Mouse (Mus musculus): Measurements from ENCODE around the gene Ddx18. TPM values are rescaled to one million over a fixed set of nuclear protein-coding genes. Genes with fewer than 3 reads are reported as not detected.

The Ddx18 gene
- total RNA-seq (2021), result 10 to 100 TPM; 45.3 to 48.2 TPM
- long read RNA-seq, experiment 1, transcript Ddx18-201 (13 exons, 2,258 nt), result major isoform, 32 of 35 reads
- long read RNA-seq, experiment 1, partial matches to known transcripts, result 3 of 35 reads
- long read RNA-seq, experiment 1, other reads (novel, unspliced or antisense), result 0 of 35 reads
- long read RNA-seq, experiment 2, transcript Ddx18-201 (13 exons, 2,258 nt), result major isoform, 54 of 62 reads
- long read RNA-seq, experiment 2, partial matches to known transcripts, result 4 of 62 reads
- long read RNA-seq, experiment 2, other reads (novel, unspliced or antisense), result 4 of 62 reads

DNA sequence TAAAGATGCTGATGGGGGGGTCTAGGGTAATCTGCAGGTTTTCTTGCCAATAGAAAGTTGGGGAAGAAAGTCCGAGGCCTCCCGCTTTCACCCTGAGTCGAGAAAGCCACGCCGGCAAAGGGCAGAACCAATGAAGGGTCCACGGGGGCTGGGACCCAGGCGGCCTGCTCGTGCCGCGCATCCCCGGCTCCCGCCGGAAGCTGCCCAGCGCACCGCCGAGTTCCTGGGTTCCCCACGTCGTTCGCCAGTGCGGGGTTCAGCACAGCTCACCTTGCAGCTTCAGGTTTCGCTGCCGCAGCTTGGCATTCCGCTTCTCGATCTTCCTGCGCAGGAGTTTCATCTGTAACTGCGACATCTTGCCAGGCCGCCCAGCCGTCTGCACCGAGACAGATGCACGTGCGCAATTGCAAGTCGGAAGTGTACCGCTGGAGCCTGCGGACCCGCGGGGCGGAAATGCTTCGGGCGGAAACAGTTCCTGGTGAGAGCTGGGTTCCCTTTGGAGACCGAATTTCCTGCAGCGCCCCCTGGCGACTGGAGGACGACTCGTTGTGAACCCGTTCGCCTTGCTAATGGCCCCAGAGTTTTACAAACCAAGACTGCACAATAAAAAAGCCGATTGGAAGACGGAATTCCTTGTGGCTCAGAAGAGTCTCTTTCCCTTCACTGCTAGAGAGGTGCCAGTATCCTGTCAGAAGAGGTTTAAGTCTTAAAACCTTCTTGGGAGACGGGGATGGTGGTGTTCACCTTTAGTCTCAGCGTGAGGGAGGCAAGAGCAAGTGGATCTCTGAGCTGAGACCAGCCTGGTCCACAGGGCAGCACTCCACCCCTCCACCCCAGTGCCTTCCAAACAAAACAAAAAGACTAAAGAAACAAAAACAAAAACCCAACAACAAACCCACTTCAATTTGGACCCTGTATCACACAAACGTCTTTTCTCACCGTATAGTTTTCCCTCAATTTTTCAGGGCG, at the start of gene Ddx18:
Ddx18 (minus strand) TSS at position 469 of the 969 bp plus-strand sequence.
- peak; percentile 99 for DNase-seq (ENCODE audit: low spot score in 2 of 2)

DNA sequence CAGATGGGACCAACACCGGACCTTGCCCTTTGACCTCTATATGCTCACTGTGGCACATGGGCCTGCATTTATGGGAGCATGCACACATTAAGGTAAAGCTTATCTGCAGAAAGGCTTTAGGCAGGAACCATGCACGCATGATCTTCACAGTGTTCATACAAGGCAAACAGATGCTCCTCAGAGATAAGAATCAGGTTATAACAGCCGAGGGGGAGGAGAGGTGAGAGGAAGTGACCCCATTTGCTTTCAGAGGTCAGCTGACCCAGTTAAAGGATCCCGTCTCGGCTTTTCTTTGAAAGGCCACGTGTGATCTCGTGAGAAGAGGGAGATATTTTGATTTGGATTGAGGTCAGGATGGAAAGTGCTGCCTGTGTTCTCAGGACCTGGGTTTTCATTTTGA, 40.2 kb upstream of the Ddx18 start:
- no peak for DNase-seq (ENCODE audit: low spot score in 2 of 2)

DNA sequence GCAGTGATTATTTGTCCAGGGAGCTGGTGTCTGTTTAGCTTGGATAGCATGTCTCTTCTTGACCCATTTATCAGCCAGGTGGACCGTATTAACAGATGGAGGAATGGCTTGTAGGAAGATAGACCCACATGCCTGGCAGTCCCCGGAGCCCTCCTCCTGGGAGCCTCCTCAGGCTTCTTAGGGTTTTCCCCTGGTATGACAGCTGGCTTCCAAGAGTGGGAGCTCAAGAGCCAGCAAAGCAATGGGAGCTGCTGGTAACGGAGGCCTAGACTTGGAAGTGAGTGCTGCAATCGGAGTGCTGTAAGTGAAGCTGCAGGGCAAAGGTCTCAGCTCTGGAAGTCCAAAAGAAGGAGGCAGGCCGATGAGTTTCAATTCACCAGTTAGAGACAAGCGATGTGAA, 37.3 kb upstream of the Ddx18 start:
- DNase-seq (ENCODE audit: low spot score in 2 of 2), result no peak

DNA sequence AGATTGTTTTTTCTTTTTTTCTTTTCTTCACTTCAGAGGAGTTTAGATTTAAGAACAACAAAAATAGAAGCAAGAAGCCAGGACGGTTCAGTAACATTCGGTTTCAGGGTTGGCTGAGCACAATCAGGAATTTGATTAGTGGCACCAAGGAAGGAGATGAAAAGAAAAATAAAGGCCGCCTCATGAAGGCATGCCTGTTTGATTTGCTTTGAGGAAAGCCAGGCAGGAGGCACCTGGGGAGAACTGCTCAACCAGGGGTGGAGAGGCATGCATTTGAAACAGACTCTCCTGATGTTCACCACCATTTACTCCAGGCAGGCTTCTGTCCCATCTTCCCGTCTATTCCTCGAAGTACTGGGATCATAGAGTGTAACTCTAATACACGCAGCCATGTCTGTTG, 34.1 kb upstream of the Ddx18 start:
- no peak for DNase-seq (ENCODE audit: low spot score in 2 of 2)

DNA sequence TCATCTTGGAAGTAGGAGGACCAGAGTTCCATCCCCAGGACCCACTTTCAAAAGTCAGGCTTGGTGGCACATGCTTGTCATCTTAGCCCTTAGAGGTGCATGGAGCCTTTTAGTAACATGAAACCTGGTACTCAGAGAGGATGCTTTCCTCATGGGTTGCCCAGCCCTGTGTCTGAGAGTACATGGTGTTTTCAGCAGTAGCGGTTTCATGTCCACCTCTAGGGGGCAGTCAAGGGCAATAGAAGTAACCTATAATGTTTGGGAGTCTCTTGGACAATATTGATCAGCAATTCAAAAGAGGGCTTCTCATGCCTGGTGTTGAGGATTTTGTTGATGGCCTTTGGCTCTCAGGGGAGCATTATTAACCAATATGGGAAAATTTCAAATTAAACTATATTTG, 33.3 kb upstream of the Ddx18 start:
- no peak for DNase-seq (ENCODE audit: low spot score in 2 of 2)

DNA sequence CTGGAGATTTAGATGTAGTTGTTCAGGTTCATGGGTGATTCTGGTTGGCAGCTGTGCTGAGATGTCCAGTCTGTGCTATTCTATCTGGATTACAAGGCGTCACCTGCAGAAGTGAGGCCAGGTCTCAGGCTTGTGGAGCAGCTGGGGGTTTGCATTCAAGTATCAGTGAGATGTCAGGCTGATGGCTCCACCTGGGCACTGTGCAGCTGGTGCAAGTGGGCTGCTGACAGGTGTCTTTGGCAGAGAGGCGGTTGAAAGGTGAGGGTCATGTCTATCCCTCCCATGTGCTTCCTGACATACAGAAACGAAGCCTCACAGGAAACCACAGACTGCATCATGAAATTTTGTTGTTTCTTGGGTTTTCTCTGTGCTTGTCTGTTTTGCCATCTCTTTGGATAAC, 30.6 kb upstream of the Ddx18 start:
- no peak for DNase-seq (ENCODE audit: low spot score in 2 of 2)

DNA sequence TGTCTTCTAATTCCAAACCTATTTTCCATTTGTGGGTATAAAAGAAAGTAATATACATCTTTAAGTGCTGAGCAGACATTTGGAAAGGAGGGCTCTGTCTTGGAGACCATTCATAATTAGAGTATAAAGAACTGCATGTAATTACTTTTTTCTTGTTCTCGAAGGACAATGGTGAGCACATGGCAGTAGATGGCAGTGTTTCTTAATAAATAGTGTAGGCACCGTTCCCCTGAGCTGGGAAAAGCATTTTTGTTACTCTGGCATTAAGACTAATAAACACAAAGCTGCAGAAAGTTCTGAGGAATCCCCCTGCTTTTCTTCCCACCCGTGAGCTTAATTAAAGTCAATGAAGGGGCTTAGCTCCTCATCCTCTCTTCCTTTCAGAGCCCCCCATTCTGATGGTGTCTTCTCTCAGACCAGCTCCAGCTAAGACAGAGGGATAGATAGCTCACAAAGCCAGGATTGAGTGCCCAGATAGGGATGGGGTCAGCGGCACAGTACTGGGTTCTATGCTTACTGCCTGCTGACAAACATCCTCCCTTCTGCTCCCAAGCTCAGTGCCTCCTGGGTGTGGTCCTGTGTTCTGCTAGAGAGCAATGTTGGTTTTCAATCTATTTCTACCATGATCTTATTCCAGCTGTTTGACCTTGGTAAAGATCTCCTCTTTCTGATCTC, 29.3 kb upstream of the Ddx18 start:
- DNase-seq (ENCODE audit: low spot score in 2 of 2), result no peak

DNA sequence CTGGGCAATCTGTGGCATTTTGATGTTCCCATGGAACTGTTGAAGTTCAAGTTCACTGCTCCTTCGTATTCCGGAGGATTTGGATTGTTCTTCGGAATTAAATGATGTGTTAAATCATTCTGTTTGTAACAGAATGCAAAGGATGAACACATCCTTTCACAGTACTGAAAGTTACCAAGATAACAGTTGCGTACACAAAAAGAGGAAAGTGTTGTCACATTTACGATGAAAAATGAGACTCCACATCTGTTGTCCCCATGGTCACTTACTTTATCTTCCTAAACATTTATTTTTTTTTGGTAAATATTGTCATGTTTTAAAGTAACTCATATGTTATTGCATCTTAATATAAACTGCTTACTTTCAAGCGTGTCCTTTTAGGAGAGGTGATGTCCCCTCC, 17.0 kb upstream of the Ddx18 start:
- no peak for DNase-seq (ENCODE audit: low spot score in 2 of 2)

DNA sequence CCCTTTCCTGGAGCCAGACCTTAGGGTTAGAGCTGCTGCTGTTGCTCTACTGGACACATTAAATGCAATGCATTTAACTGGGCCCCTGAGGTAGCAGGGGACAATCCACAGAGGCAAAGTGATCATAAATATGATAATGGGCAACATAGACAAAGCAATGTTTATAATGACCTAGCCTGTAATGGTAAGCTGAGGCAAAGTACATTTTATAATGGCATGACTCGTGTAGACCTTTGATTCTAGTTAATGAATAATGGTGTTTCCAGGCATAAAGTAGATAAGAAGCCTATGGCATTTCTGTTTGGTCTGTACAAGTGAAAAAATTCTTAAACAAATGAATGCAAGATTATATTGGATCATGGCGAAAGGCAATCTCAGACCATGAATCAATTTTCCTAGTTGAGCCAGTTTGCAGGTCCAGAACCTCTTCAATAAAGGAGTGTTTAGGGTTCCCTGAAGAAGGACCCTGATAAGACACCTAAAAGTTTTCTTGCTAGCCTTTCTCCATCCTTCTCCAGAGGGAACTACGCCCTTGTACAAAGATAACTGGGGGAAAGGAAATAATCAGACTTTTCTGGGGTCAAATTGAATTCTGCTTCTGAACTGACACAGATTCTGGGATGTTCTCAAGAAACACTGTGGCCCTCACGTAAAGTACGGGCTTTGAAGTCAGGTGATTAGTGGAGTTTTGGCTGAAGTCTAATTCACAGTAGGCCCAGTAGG, 13.5 kb upstream of the Ddx18 start:
- DNase-seq (ENCODE audit: low spot score in 2 of 2), result no peak

DNA sequence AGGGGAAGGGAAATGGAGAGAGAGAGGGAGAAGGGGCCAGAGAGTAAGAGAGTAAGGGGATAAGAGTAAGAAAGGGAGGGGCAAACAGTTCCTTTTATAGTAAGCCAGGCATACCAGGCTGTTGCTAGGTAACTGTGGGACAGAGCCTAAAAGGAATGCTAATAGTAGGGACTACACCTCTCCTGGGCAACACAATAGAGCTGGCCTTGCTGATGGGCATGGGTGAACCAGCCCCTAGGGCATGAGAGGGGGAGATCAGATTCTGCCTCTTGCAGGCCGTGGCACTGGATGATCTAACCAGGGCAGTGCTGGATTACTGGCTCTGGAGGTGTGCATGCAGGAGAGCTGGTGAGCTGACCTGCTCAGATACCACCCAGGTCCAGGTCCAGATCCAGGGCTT, 9.7 kb upstream of the Ddx18 start:
- DNase-seq (ENCODE audit: low spot score in 2 of 2), result no peak

DNA sequence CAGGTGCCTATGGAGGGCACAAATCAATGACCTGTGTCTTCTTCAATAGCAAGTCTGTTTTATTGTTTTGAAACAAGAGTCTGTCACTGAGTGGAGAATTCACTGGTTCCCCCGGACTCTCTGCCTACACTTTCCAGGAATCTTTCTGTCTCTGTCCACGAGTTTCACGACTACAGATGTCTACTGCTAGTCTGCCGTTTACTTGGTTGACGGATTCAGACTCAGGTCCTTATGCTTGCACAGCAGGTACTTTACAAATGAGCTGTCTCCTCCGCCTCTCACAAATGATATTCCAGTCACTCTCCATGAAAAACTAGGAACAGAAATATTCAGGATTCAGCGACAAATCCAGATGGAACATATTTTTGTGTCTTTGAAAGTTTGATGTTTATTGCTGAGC, 2.7 kb upstream of the Ddx18 start:
- DNase-seq (ENCODE audit: low spot score in 2 of 2), result no peak

DNA sequence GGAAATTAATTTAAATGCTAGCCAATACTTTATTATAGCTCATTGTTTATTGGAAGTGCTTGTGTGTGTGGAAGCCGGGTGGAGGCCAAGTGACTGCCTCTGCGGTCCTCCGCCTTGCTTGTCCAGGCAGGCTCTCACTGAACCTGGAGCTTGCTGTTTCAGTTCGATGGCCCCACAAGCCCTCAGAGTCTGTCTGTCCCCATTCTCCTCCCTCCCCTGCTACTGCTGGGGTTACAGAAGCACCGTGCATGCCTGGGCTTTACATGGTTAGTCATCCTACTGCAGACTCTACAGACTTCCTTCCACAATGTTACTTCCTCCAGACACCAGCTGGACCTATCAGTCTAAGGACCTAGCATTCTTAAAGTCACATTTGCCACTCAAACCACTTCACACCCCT, 9.9 kb downstream of the Ddx18 start:
- no peak for DNase-seq (ENCODE audit: low spot score in 2 of 2)

DNA sequence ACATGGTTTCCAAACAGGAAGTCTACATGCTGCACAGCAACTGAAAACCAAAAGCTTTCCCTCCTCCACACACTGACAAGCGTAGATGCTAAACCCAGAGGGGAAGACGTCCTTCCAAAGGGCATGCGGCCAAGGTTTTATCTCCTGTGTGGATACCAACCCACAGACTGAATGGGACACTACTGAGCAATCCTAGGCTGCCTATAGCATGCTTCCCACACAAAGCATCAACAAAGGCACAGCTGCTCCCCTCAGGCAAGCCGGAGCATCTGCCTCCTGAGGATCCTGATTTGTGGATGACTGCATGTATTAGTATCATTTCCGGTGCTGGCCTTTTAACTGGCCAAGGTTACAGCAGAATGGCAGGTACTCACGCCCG, 16.3 kb downstream of the Ddx18 start:
- no peak for DNase-seq (ENCODE audit: low spot score in 2 of 2)

DNA sequence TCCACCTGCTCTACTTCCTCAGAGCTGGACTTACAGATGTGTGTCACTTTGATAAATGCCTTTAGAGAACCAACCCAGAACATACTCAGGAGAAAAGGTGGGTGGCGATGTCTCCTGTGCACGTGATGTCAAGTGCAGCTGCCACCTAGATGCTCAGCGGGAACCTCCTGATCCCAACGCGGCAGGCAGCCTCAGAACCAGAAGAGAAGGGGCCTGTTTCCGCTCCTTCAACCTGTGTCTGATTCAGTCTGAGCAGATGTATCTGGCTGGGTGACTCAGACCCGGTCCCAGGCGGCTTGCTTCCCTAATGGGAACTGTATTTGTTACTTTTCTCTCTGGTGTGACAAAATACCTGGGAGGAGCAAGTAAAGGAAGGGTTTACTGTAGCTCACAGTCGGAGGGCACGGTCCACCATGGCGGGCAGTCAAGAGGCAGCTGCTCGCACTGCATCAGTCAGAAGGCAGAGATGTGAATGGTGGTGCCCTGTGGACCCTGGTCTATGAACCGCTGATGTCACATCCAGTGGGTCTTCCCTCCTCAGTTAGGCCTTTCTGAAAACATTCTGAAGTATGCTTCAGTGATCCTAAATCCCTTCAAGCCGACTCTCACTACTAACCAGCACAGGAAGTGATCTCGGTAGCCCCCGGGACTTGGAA, 16.9 kb downstream of the Ddx18 start:
- DNase-seq (ENCODE audit: low spot score in 2 of 2), result no peak

DNA sequence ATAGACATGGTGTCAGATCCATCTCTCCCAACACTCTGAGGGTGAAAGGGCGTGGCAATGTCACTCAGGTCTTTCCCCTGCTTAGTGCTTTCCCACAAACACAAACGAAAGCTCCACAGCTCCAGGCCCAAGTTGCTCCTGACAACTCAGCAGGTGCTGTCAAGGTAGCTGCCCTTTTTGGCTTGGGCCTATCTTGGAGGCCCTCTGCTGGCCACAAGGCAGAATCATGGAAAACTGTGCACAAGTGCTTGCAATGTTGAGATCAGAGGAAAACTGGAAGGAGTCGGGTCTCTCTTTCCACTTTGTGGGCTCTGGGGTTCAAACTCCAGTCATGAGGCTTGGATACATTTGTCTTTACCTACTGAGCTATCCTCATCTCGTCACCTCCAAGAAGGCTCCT, 18.3 kb downstream of the Ddx18 start:
- DNase-seq (ENCODE audit: low spot score in 2 of 2), result no peak

DNA sequence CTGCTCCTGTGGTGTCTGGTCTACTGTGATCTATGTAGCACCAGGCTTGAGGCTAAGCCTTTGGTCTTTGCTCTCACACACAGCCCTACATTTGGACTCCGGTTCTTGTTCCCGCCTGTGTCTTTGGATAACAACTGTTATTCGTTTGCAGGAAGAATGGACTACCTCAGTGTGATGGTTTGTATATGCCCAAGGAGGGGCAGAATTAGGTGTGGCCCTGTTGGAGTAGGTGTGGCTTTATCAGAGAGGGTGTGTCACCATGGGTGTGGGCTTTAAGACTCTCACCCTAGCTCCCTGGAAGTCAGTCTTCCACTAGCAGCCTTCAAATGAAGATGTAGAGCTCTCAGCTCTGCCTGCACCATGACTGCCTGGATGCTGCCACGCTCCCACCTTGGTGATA, 19.1 kb downstream of the Ddx18 start:
- DNase-seq (ENCODE audit: low spot score in 2 of 2), result no peak

DNA sequence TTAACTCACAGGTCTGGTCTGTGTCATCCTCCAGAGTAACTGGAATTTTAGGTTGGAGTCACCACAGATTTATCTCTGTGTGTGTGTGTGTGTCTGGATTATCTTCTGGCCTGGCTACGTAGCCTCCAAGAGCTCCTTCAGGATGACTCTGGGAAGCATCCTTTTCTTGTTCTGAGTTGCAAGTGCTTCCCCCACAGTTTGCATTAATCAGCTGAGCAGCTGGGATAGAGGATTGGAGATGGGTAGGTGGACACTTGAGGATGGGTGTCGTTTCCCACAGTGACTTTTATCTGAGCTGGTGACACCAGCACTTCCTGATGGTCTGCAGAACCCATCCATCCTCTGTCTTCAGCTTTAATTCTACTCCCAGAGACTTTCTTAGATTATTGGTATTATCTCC, 20.9 kb downstream of the Ddx18 start:
- no peak for DNase-seq (ENCODE audit: low spot score in 2 of 2)

DNA sequence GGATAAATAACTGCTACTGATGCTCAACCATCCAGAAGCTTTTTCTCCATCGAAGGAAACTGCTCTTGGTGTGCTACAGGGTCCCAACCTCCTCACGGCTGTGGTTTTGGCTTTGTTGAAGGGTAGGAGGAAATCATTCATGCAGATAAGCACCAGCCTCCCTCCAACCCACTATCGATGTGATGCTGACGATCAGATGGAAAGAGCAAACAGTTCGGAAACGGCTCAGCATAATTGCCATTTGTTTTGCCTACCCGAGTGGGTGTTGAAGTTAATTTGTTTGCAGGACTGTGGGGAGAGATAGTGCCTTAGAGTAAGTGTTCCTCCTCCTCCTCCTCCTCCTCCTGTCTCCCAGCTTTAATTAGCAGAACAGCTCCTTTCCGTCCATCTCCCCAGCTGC, 27.4 kb downstream of the Ddx18 start:
- DNase-seq (ENCODE audit: low spot score in 2 of 2), result no peak

DNA sequence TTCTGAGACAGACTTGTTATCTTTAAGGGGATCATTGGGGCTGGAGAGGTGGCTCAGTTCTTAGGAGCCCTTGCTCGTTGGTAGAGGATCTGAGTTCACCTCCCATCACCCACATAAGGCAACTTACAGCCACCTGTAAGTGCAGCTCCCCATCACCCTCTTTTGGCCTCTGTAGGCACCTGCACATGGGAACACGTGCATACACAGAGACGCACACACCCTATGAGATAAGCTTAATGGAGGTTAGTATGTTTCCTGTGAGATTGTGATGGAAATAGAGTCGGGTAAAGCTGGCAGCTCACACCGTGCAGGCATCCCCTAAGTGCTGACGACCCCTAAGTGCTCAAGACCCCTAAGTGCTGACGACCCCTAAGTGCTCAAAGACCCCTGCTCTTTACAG, 36.4 kb downstream of the Ddx18 start:
- no peak for DNase-seq (ENCODE audit: low spot score in 2 of 2)

DNA sequence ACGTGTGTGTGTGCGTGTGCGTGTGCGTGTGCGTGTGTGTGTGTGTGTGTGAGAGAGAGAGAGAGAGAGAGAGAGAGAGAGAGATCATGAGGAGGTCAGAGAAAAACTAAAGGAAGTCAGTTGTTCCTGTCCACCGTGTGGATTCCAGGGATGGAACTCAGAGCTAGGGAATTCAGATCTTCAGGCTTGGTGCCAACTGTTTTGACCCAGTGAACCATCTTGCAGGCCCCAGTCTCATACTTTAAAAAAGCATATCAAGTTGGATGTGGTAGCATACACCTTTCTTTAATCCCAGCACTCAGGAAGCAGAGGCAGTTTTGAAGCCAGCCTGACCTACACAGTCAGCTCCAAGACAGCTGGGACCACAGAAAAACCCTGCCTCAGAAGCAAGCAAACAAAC, 38.5 kb downstream of the Ddx18 start:
- DNase-seq (ENCODE audit: low spot score in 2 of 2), result no peak

DNA sequence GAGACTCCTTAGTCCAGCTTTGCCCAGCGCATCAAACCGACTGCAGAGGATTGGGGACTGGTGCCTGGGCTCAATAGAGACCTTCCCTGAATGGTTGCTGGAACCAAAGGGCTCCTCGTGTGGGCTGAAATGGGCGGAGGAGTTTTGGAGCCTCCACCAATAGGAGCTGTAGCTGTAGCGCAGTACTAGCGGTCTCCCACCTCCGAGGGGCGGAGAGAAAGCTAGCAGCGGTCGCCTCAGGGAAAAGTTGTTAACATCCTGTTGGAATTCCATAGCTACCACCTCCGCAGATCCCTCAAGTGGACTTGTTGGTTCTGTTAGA, 39.4 kb downstream of the Ddx18 start, which contains the start of gene Htr5b:
Htr5b (minus strand) TSS at position 67 of the 322 bp plus-strand sequence.
- no peak for DNase-seq (ENCODE audit: low spot score in 2 of 2)

Data from adrenal gland, adult 18-20 months (tissue).